ENCODE assay signal across 13 mouse cellular contexts in the genomic region with DNA sequence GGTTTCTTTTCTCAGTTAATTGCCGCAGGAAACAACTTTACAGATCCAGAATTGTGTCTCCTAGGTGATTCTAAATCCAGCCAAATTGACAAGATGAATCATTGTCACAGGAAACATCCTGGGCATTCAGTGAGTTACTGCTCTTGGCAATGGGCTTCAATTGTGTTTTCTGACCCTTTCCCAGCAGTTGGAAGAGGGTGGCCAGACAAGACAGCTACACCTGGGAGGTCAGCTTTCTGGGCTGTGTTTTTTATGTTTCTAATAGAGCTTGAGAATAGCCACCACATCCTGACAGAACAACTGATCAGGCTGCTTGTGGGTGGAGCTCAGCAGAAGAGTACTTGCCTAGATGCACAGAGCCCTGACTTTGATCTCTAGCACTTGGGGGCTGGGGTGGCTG.
"Had no signal": no experiment of that assay in that cellular context is flagged by ENCODE, and none has a peak within 500 bp of the region (broad histone marks: within the 10 kb centered on the region; RNA-seq: fewer than 3 reads in every experiment).

No protein-coding gene starts in this region.

- H3K9me3 ChIP-seq: limb, embryonic 15.5 days; liver, embryonic 12.5 days; midbrain, embryonic 10.5 days; neural tube, embryonic 15.5 days had no signal

- H3K27me3 ChIP-seq: limb, embryonic 15.5 days; liver, embryonic 12.5 days; neural tube, embryonic 15.5 days had no signal

- H3K4me1 ChIP-seq: limb, embryonic 15.5 days; liver, embryonic 12.5 days; midbrain, embryonic 10.5 days; neural tube, embryonic 15.5 days had no signal

- H3K36me3 ChIP-seq: limb, embryonic 15.5 days; liver, embryonic 12.5 days; midbrain, embryonic 10.5 days; neural tube, embryonic 15.5 days had no signal

- H3K27ac ChIP-seq: left cerebral cortex, adult 2 months; limb, embryonic 15.5 days; liver, embryonic 12.5 days; midbrain, embryonic 10.5 days; neural tube, embryonic 15.5 days had no signal

- H3K4me3 ChIP-seq: left cerebral cortex, adult 2 months; limb, embryonic 15.5 days; liver, embryonic 12.5 days; midbrain, embryonic 10.5 days; myocyte; neural tube, embryonic 15.5 days had no signal

- DNase-seq: lung, embryonic 14.5 days; lung, postnatal 10 days; lung, postnatal 4 days; midbrain, embryonic 14.5 days; right cerebral cortex, adult 18-20 months; right cerebral cortex, postnatal 25 days; thymus, postnatal 4 days had no signal
